Mouse (Mus musculus): ENCODE results near the gene Ly6g6e.

The Ly6g6e gene

GRCm38 (mm10) chr17:35104754-35105153, 28.1 kb downstream of the Ly6g6e start:
- DNase-seq = no peak

GRCm38 (mm10) chr17:35105740-35106389, 29.2 kb downstream of the Ly6g6e start:
- peak; percentile 81 for DNase-seq

GRCm38 (mm10) chr17:35106522-35106921, 29.8 kb downstream of the Ly6g6e start:
- DNase-seq = no peak

GRCm38 (mm10) chr17:35108097-35108496, 31.4 kb downstream of the Ly6g6e start, which contains the start of gene Ly6g5c:
Gene Ly6g5c (plus strand): TSS chr17:35108279.
- peak; percentile 81 for DNase-seq

GRCm38 (mm10) chr17:35111774-35112173, 35.1 kb downstream of the Ly6g6e start:
- DNase-seq = no peak

GRCm38 (mm10) chr17:35115046-35116019, 38.6 kb downstream of the Ly6g6e start, which contains the start of gene Ly6g5b:
Gene Ly6g5b (minus strand): TSS chr17:35115428.
- DNase-seq = no peak

- DNase-seq = peak; percentile 82
Observed at GRCm38 (mm10) chr17:35120745-35121142, 44.0 kb downstream of the Ly6g6e start.

GRCm38 (mm10) chr17:35121143-35121799, 44.6 kb downstream of the Ly6g6e start, which contains the start of gene Gpank1:
Gene Gpank1 (plus strand): TSS chr17:35121455.
- DNase-seq = peak; percentile 99

GRCm38 (mm10) chr17:35121871-35122303, 45.2 kb downstream of the Ly6g6e start, which contains the start of gene Csnk2b:
Gene Csnk2b (minus strand): TSS chr17:35122053.
- DNase-seq = peak; percentile 86

GRCm38 (mm10) chr17:35123287-35123686, 46.6 kb downstream of the Ly6g6e start:
- peak; percentile 49 for DNase-seq

GRCm38 (mm10) chr17:35124261-35124896, 47.7 kb downstream of the Ly6g6e start:
- peak; percentile 56 for DNase-seq

- DNase-seq = no peak
Observed at GRCm38 (mm10) chr17:35125081-35125480, 48.4 kb downstream of the Ly6g6e start.

- peak; percentile 36 for DNase-seq
Observed at GRCm38 (mm10) chr17:35125578-35125977, 48.9 kb downstream of the Ly6g6e start.

GRCm38 (mm10) chr17:35126206-35126611, 49.5 kb downstream of the Ly6g6e start, which contains the start of gene D17H6S53E:
Gene D17H6S53E (plus strand): TSS chr17:35126373.
- peak; percentile 73 for DNase-seq

- no peak for DNase-seq
Observed at GRCm38 (mm10) chr17:35127017-35127416, 50.3 kb downstream of the Ly6g6e start.

Measured in cerebellum, adult 9-11 months (tissue).